ENCODE assay signal across 24 mouse cellular contexts in genomic region chr16:22095751-22096150, GRCm38 (mm10).
"Had no signal": no experiment of that assay in that cellular context is flagged by ENCODE, and none has a peak within 500 bp of the region (broad histone marks: within the 10 kb centered on the region; RNA-seq: fewer than 3 reads in every experiment).

No protein-coding gene starts in this region.

- H3K9ac ChIP-seq: limb, embryonic 12.5 days; limb, embryonic 15.5 days; liver, embryonic 14.5 days; liver, postnatal 0 days; lung, embryonic 14.5 days; midbrain, embryonic 13.5 days; neural tube, embryonic 13.5 days had no signal

- H3K4me1 ChIP-seq: limb, embryonic 12.5 days; limb, embryonic 15.5 days had no signal

- H3K27ac ChIP-seq: limb, embryonic 12.5 days; limb, embryonic 15.5 days; liver, embryonic 14.5 days; midbrain, embryonic 10.5 days; midbrain, embryonic 13.5 days; neural tube, embryonic 13.5 days; stomach, postnatal 0 days had no signal

- H3K27me3 ChIP-seq: limb, embryonic 12.5 days; limb, embryonic 15.5 days; midbrain, embryonic 13.5 days; neural tube, embryonic 13.5 days had no signal

- H3K4me3 ChIP-seq: limb, embryonic 12.5 days; limb, embryonic 15.5 days; megakaryocyte, embryonic 14.5 days; midbrain, embryonic 10.5 days; midbrain, embryonic 13.5 days; myocyte; neural tube, embryonic 13.5 days had no signal

- ATAC-seq: liver, postnatal 0 days; midbrain, embryonic 13.5 days; midbrain, embryonic 16.5 days had no signal

- H3K36me3 ChIP-seq: limb, embryonic 15.5 days; midbrain, embryonic 13.5 days; neural tube, embryonic 13.5 days had no signal

- H3K4me2 ChIP-seq: limb, embryonic 12.5 days; limb, embryonic 15.5 days; liver, embryonic 11.5 days; lung, embryonic 14.5 days; midbrain, embryonic 13.5 days; neural tube, embryonic 13.5 days had no signal

- DNase-seq: kidney, adult 18-20 months; kidney, adult 9 months; kidney, postnatal 14 days; kidney, postnatal 4 days; left cerebral cortex, postnatal 4 days; liver, postnatal 0 days; lung, embryonic 14.5 days; lung, postnatal 10 days; lung, postnatal 4 days; right cerebral cortex, adult 18-20 months; right cerebral cortex, postnatal 14 days; right cerebral cortex, postnatal 4 days; thymus, postnatal 25 days had no signal

- H3K9me3 ChIP-seq: limb, embryonic 12.5 days; limb, embryonic 15.5 days; megakaryocyte, embryonic 14.5 days; neural tube, embryonic 13.5 days had no signal
